Mouse (Mus musculus) E14TG2a.4 (cell line): ENCODE data around the gene Mrc2.

ENCODE experiments used
- CTCF ChIP-seq: conservative IDR thresholded peaks from 2 replicates; pipeline ENCODE4 v1.5.1; 2014; ENCODE audit warnings: low read length
- POU5F1 ChIP-seq: IDR thresholded peaks from 2 replicates; pipeline ENCODE4 v1.6.1; 2014; ENCODE audit warnings: low read length, borderline replicate concordance

GRCm38 (mm10) chr11:105364386-105365065 lies 72.1 kb downstream of the Mrc2 start:
- no peak for TF ChIP-seq CTCF
- no peak for TF ChIP-seq POU5F1
